In genomic region chr6:115555485-115555884, GRCm38 (mm10) we compare ENCODE assay signal across 13 mouse cellular contexts. TPM values are rescaled to one million over a fixed set of nuclear protein-coding genes. Genes with fewer than 3 reads are reported as not detected.
DNase-seq lines count a peak whose midpoint lies in the region; ATAC-seq and TF ChIP-seq lines count a peak whose summit lies in the region.
"Had no signal": no experiment of that assay in that cellular context is flagged by ENCODE, and none has a peak within 500 bp of the region (broad histone marks: within the 10 kb centered on the region; RNA-seq: fewer than 3 reads in every experiment).

No protein-coding gene starts in this region.

- H3K4me2 ChIP-seq in intestine, postnatal 0 days (replicated peaks; ENCODE audit: low read depth), result no peak overlapping the region
- H3K4me2 ChIP-seq in intestine, embryonic 16.5 days (ENCODE audit: low read depth, low read length), result no peak overlapping the region
- H3K4me2 ChIP-seq in midbrain, embryonic 11.5 days, result no peak overlapping the region
- no peak overlapping the region for H3K4me2 ChIP-seq in midbrain, embryonic 15.5 days

- no peak overlapping the region for H3K27ac ChIP-seq in intestine, postnatal 0 days (ENCODE audit: low read depth, low read length)
- no peak overlapping the region for H3K27ac ChIP-seq in intestine, embryonic 16.5 days (ENCODE audit: low read length)
- no peak overlapping the region for H3K27ac ChIP-seq in midbrain, embryonic 11.5 days (ENCODE audit: low read depth, low read length)
- no peak overlapping the region for H3K27ac ChIP-seq in midbrain, embryonic 15.5 days
- H3K27ac ChIP-seq: limb, embryonic 10.5 days had no signal

- no peak overlapping the region for H3K9ac ChIP-seq in intestine, postnatal 0 days (ENCODE audit: low read depth, low read length)
- H3K9ac ChIP-seq in intestine, embryonic 16.5 days (ENCODE audit: low read depth, low read length), result no peak overlapping the region
- no peak overlapping the region for H3K9ac ChIP-seq in midbrain, embryonic 11.5 days (ENCODE audit: low read length)
- no peak overlapping the region for H3K9ac ChIP-seq in midbrain, embryonic 15.5 days

- H3K36me3 ChIP-seq in intestine, postnatal 0 days (ENCODE audit: control insufficient read depth, insufficient read depth), result peaks cover 33% of the 10 kb centered on the region
- H3K36me3 ChIP-seq in intestine, embryonic 16.5 days (ENCODE audit: control insufficient read depth, insufficient read depth, low read length), result peaks cover 14% of the 10 kb centered on the region; the same call in 1 of the 2 replicates
- H3K36me3 ChIP-seq in midbrain, embryonic 11.5 days (ENCODE audit: control insufficient read depth, insufficient read depth, low read length), result peaks cover 8% of the 10 kb centered on the region; the same call in 1 of the 2 replicates
- peaks cover 27% of the 10 kb centered on the region for H3K36me3 ChIP-seq in midbrain, embryonic 15.5 days (replicated peaks)

- H3K9me3 ChIP-seq in intestine, postnatal 0 days (ENCODE audit: control insufficient read depth), result no peaks in the 10 kb centered on the region
- H3K9me3 ChIP-seq in intestine, embryonic 16.5 days (ENCODE audit: control insufficient read depth, low read length), result no peaks in the 10 kb centered on the region
- H3K9me3 ChIP-seq in midbrain, embryonic 11.5 days (ENCODE audit: control insufficient read depth, low read length), result no peaks in the 10 kb centered on the region
- no peaks in the 10 kb centered on the region for H3K9me3 ChIP-seq in midbrain, embryonic 15.5 days
- H3K9me3 ChIP-seq: limb, embryonic 10.5 days had no signal

- H3K27me3 ChIP-seq in intestine, postnatal 0 days (replicated peaks; ENCODE audit: control insufficient read depth, insufficient read depth, low read length), result no peaks in the 10 kb centered on the region
- no peaks in the 10 kb centered on the region for H3K27me3 ChIP-seq in intestine, embryonic 16.5 days (replicated peaks; ENCODE audit: control insufficient read depth, insufficient read depth, low read length)
- H3K27me3 ChIP-seq in midbrain, embryonic 11.5 days (ENCODE audit: control insufficient read depth, insufficient read depth, low read length), result no peaks in the 10 kb centered on the region
- H3K27me3 ChIP-seq in midbrain, embryonic 15.5 days (replicated peaks), result no peaks in the 10 kb centered on the region

- H3K4me3 ChIP-seq in intestine, postnatal 0 days (ENCODE audit: low read depth, low read length), result no peak overlapping the region
- H3K4me3 ChIP-seq in intestine, embryonic 16.5 days (ENCODE audit: low read length), result no peak overlapping the region
- H3K4me3 ChIP-seq in midbrain, embryonic 11.5 days (ENCODE audit: low read depth, low read length), result no peak overlapping the region
- no peak overlapping the region for H3K4me3 ChIP-seq in midbrain, embryonic 15.5 days
- H3K4me3 ChIP-seq: limb, embryonic 10.5 days; myocyte had no signal

- peak; percentile 54 for TF ChIP-seq CTCF in intestine, postnatal 0 days (IDR thresholded peaks at IDR 0.05; ENCODE audit: low read depth)

- DNase-seq in midbrain, embryonic 11.5 days (ENCODE audit: low spot score, missing footprints), result peak; percentile 2
- peak; percentile 65 for DNase-seq in brain, adult 2 months (ENCODE audit: low read depth, low spot score)
- DNase-seq in telencephalon, adult 2 months (ENCODE audit: low read depth, low spot score), result peak; percentile 13
- DNase-seq in cerebellum, adult 8-10 months, result no peak
- DNase-seq: cerebellum, adult 11-12 months; kidney, postnatal 10 days; right cerebral cortex, postnatal 14 days had no signal

- no peak for ATAC-seq in intestine, postnatal 0 days
- ATAC-seq in intestine, embryonic 16.5 days, result no peak
- no peak for ATAC-seq in midbrain, embryonic 11.5 days (ENCODE audit: low FRiP score)
- ATAC-seq in midbrain, embryonic 15.5 days (replicated peaks), result no peak
- ATAC-seq: inflammation-experienced regulatory T-cells, adult 6 months had no signal

- H3K4me1 ChIP-seq in intestine, postnatal 0 days (replicated peaks; ENCODE audit: control insufficient read depth, insufficient read depth, low read length), result no peaks in the 10 kb centered on the region
- H3K4me1 ChIP-seq in intestine, embryonic 16.5 days (ENCODE audit: control insufficient read depth, insufficient read depth, low read length), result no peaks in the 10 kb centered on the region
- no peaks in the 10 kb centered on the region for H3K4me1 ChIP-seq in midbrain, embryonic 11.5 days (ENCODE audit: control insufficient read depth, insufficient read depth, low read length)
- H3K4me1 ChIP-seq in midbrain, embryonic 15.5 days, result no peaks in the 10 kb centered on the region

- WGBS in intestine, postnatal 0 days, result 68% methylated on average over 5 of the region's 5 CpGs
- WGBS in intestine, embryonic 16.5 days, result 61% methylated on average over 5 of the region's 5 CpGs
- 85% methylated on average over 5 of the region's 5 CpGs for WGBS in midbrain, embryonic 11.5 days
- 81% methylated on average over 5 of the region's 5 CpGs for WGBS in midbrain, embryonic 15.5 days

RNA-seq across cellular contexts. Expression of gene Tsen2, which starts 11.0 kb away (rescaled TPM):
- polyA plus RNA-seq in intestine, postnatal 0 days (2015; fragmentation: Nextera tagmentation; extraction: Ambion mirVana), result 5.8 and 6.3 TPM in 2 replicates
- polyA plus RNA-seq in intestine, embryonic 16.5 days (2015; fragmentation: Nextera tagmentation; extraction: Ambion mirVana), result 22.6 and 25.5 TPM in 2 replicates
- 29.0 and 32.7 TPM in 2 replicates for polyA plus RNA-seq in midbrain, embryonic 11.5 days (2014; fragmentation: Nextera tagmentation; extraction: Ambion mirVana)
- polyA plus RNA-seq in midbrain, embryonic 15.5 days (2015; fragmentation: Nextera tagmentation; extraction: Ambion mirVana), result 34.6 and 35.5 TPM in 2 replicates

RNA-seq across cellular contexts. Expression of gene Mkrn2os, which starts 36.9 kb away (rescaled TPM):
- polyA plus RNA-seq in intestine, postnatal 0 days (2015; fragmentation: Nextera tagmentation; extraction: Ambion mirVana), result 107 and 108 TPM in 2 replicates
- polyA plus RNA-seq in intestine, embryonic 16.5 days (2015; fragmentation: Nextera tagmentation; extraction: Ambion mirVana), result 51.3 and 56.2 TPM in 2 replicates
- polyA plus RNA-seq in midbrain, embryonic 11.5 days (2014; fragmentation: Nextera tagmentation; extraction: Ambion mirVana), result 0.15 and 0.19 TPM in 2 replicates
- 0.49 and 0.74 TPM in 2 replicates for polyA plus RNA-seq in midbrain, embryonic 15.5 days (2015; fragmentation: Nextera tagmentation; extraction: Ambion mirVana)

RNA-seq across cellular contexts. Expression of gene Mkrn2, which starts 46.2 kb away (rescaled TPM):
- polyA plus RNA-seq in intestine, postnatal 0 days (2015; fragmentation: Nextera tagmentation; extraction: Ambion mirVana), result 13.4 and 14.5 TPM in 2 replicates
- polyA plus RNA-seq in intestine, embryonic 16.5 days (2015; fragmentation: Nextera tagmentation; extraction: Ambion mirVana), result 25.6 and 25.9 TPM in 2 replicates
- polyA plus RNA-seq in midbrain, embryonic 11.5 days (2014; fragmentation: Nextera tagmentation; extraction: Ambion mirVana), result 24.0 and 24.1 TPM in 2 replicates
- 36.8 and 40.0 TPM in 2 replicates for polyA plus RNA-seq in midbrain, embryonic 15.5 days (2015; fragmentation: Nextera tagmentation; extraction: Ambion mirVana)

Comparison
In these comparisons a context has a peak if more than half of its experiments do, and no peak if none do; other contexts are left out.
1. RNA of gene Mkrn2os, which starts 36.9 kb away (polyA plus RNA-seq): 107 to 108 TPM in intestine, postnatal 0 days and 51.3 to 56.2 TPM in intestine, embryonic 16.5 days; 0.49 to 0.74 TPM in midbrain, embryonic 15.5 days and 0.15 to 0.19 TPM in midbrain, embryonic 11.5 days; every median in the first group is over 10 times any median in the second.